Mouse (Mus musculus) lung, embryonic 15.5 days (tissue): ENCODE measurements around the gene Slc22a8. TPM values are rescaled to one million over a fixed set of nuclear protein-coding genes. Genes with fewer than 3 reads are reported as not detected.

Experiments
- ATAC-seq: fragments of 200-750 bp; cut with Nextera tagmentation; 2 replicates; pipeline ENCODE4 v1.8.0; 2017; ENCODE audit warnings: moderate number of reproducible peaks, borderline replicate concordance; ENCODE audit not compliant: low FRiP score, low TSS enrichment; ENCODE audit errors: extremely low read depth
- H3K27ac ChIP-seq: fragments of 300-500 bp; sonication (generic); 2 replicates; pipeline ENCODE4 v1.5.1; 2015; ENCODE audit warnings: moderate library complexity, mild to moderate bottlenecking, inconsistent platforms
- H3K27me3 ChIP-seq: fragments of 300-500 bp; sonication (generic); 2 replicates; pipeline ENCODE4 v1.6.1; 2015; ENCODE audit warnings: inconsistent platforms
- H3K36me3 ChIP-seq: fragments of 300-500 bp; sonication (generic); 2 replicates; pipeline ENCODE4 v1.6.1; 2015; ENCODE audit warnings: inconsistent platforms
- H3K4me1 ChIP-seq: fragments of 300-500 bp; sonication (generic); 2 replicates; pipeline ENCODE4 v1.6.1; 2015; ENCODE audit warnings: inconsistent platforms
- H3K4me2 ChIP-seq: fragments of 300-500 bp; sonication (generic); 2 replicates; pipeline ENCODE4 v1.6.1; 2015; ENCODE audit warnings: inconsistent platforms, mild to moderate bottlenecking, moderate library complexity
- H3K4me3 ChIP-seq: fragments of 300-500 bp; sonication (generic); 2 replicates; pipeline ENCODE4 v1.5.1; 2015; ENCODE audit warnings: mild to moderate bottlenecking, inconsistent platforms
- H3K9ac ChIP-seq: fragments of 300-500 bp; sonication (generic); 2 replicates; pipeline ENCODE4 v1.6.1; 2015; ENCODE audit warnings: inconsistent platforms
- H3K9me3 ChIP-seq: fragments of 300-500 bp; sonication (generic); 2 replicates; pipeline ENCODE4 v1.6.1; 2016; ENCODE audit warnings: inconsistent platforms
- WGBS: fragments of 180-500 bp; shearing (Covaris S2); methylation state at CpG from one replicate; pipeline ENCODE4 v1.1.7; 2015; 5-methylcytosine and 5-hydroxymethylcytosine counted together
- polyA plus RNA-seq: library from polyadenylated mRNA; unstranded; fragments of >200 nt; fragmentation: Nextera tagmentation; extraction: Ambion mirVana; gene quantifications from 2 replicates; pipeline ENCODE4 v1.2.1, GENCODE M21; 2015

Slc22a8 gene
- polyA plus RNA-seq, 1 experiment from 2014 or later, result 0.09 TPM

DNA sequence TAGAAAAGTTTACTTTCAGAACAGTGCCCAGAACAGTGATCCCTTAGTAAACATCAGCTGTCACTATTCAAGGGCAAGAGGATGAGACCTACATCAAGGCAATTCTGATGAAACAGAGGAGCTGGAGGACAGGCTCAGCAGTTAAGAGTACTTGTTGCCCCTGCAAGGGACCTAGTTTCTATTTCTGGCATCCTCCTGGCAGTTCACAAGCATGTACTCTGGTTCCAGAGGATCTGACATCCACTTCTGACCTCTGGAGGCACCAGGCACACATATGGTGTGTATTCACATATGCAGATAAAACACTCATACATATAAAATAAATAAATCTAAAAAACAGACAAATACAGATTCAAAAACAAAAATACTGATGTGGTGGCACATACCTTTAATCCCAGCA is 10.9 kb downstream of the Slc22a8 start:
- H3K4me3 ChIP-seq, result no peak overlapping the region
- no peaks in the 10 kb centered on the region for H3K9me3 ChIP-seq
- no peaks in the 10 kb centered on the region for H3K4me1 ChIP-seq
- no peak for ATAC-seq
- H3K4me2 ChIP-seq, result no peak overlapping the region
- H3K27me3 ChIP-seq, result no peaks in the 10 kb centered on the region
- no peak overlapping the region for H3K9ac ChIP-seq
- no peaks in the 10 kb centered on the region for H3K36me3 ChIP-seq
- H3K27ac ChIP-seq, result no peak overlapping the region

DNA sequence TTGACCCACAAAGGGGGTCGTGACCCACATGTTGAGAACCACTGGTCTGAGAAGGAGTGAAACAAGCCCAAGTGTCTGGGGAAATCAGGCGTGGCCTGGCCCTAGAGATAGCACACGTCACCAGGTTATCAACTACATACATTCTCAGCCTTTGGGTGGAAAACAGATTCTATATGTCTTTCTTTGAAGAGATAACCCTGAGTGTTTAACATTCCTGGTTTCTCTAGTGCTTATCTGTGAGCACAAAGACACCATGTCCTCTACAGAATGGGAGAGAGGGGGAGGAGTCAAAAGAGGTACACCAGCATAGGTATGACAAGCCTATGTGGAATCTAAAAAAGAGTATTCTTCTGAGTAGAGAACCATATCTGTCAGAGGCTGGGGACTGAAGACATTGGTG is 11.9 kb downstream of the Slc22a8 start:
- H3K9ac ChIP-seq, result no peak overlapping the region
- no peak overlapping the region for H3K4me2 ChIP-seq
- WGBS, result 44% methylated on average over 3 of the region's 3 CpGs
- no peak overlapping the region for H3K4me3 ChIP-seq
- H3K27ac ChIP-seq, result no peak overlapping the region
- H3K9me3 ChIP-seq, result no peaks in the 10 kb centered on the region
- H3K27me3 ChIP-seq, result no peaks in the 10 kb centered on the region
- no peaks in the 10 kb centered on the region for H3K36me3 ChIP-seq
- ATAC-seq, result no peak
- H3K4me1 ChIP-seq, result no peaks in the 10 kb centered on the region

DNA sequence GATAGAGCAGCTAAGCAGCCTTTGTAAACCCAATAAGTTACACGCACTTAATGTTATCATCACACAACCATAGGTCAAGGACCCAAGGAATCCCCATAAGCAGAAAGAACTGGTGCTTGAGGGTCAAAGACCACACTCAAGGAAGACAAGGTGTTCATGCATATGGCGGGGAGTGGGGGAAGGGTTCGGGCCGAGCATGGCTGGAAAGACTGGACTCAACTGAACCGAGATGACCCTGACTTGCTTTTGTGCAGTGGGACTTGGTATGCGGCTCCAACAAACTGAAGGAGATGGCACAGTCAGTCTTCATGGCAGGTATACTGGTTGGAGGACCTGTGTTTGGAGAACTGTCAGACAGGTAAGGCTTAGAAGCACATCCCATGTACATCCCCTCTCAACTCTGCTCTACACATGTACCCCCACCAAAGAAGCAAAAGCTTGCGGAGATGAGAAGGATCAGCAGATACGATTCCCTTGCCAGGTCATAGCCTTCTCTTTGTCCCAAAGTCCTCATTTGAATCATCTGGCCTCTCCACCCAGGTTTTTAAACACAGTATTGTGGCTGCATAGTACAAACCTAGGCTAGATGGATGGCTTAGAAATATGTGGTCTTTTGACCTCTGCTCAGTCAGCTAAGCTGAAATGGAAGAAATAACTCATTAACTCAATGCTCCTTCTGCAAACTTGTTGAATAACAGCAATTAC is 13.6 kb downstream of the Slc22a8 start:
- Histone ChIP-seq H3K9ac (no peak overlapping the region), H3K27ac (no peak overlapping the region)
- WGBS, result 87% methylated on average over 8 of the region's 8 CpGs

DNA sequence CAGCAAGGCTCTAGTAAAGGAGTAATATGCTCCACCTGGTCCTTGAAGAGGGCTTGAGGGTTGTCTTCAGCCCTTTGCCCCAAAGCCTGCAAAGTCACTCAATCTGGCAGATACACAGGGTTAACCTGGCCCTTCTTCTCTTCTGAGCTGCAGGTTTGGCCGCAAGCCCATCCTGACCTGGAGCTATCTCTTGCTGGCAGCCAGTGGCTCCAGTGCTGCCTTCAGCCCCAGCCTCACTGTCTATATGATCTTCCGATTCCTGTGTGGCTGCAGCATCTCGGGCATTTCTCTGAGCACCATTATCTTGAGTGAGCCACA is 14.1 kb downstream of the Slc22a8 start:
- ATAC-seq, result no peak
- Histone ChIP-seq H3K4me1 (no peaks in the 10 kb centered on the region), H3K4me2 (no peak overlapping the region), H3K27me3 (no peaks in the 10 kb centered on the region), H3K4me3 (no peak overlapping the region), H3K36me3 (no peaks in the 10 kb centered on the region), H3K9ac (no peak overlapping the region), H3K9me3 (no peaks in the 10 kb centered on the region), H3K27ac (no peak overlapping the region)
- WGBS, result 66% methylated on average over 3 of the region's 3 CpGs

More for the DNA sequence above, 13.6 kb downstream of the Slc22a8 start:
- no peak for ATAC-seq
- Histone ChIP-seq H3K4me2 (no peak overlapping the region), H3K9me3 (no peaks in the 10 kb centered on the region), H3K36me3 (no peaks in the 10 kb centered on the region), H3K27me3 (no peaks in the 10 kb centered on the region), H3K4me1 (no peaks in the 10 kb centered on the region), H3K4me3 (no peak overlapping the region)

DNA sequence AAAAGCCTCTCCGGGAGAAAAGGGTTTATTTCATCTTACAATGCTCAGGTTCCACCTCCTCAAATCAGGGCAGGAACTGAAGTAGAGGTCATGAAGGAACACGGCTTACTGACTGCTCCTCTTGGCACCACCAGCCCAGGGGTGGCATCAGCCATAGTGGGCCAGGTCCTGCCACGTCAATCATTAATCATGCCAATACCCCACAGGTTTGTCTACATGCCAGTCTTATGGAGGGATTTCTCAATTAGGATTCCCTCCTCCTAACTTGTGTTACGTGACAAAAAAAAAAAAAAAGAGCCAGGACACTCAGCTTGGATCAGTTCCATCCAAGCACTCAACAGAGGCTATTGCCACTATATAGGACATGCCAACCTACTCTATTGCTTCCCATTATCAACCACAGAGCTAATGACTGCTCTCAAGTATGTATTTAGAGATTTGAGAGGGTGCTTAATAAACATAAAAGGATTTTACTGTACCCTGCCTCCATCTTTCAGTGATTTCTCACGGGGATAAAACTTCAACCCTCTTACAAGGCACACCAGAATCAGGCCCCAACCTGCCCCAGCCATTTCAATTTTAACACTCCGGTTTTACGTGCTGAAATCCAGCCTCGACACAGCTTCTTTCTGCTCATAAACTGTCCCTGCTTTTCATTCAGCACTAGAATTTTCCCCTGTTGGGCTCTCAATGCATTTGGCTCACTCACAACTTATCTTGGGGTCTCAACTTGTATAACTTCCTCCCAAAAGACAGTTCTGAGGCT is 20.5 kb downstream of the Slc22a8 start:
- Histone ChIP-seq H3K4me1 (no peaks in the 10 kb centered on the region), H3K9me3 (no peaks in the 10 kb centered on the region), H3K27ac (no peak overlapping the region), H3K36me3 (no peaks in the 10 kb centered on the region), H3K9ac (no peak overlapping the region), H3K4me2 (no peak overlapping the region), H3K27me3 (peaks cover 3% of the 10 kb centered on the region; the same call in 1 of the 2 replicates), H3K4me3 (no peak overlapping the region)
- 64% methylated on average over 8 of the region's 8 CpGs for WGBS
- no peak for ATAC-seq

DNA sequence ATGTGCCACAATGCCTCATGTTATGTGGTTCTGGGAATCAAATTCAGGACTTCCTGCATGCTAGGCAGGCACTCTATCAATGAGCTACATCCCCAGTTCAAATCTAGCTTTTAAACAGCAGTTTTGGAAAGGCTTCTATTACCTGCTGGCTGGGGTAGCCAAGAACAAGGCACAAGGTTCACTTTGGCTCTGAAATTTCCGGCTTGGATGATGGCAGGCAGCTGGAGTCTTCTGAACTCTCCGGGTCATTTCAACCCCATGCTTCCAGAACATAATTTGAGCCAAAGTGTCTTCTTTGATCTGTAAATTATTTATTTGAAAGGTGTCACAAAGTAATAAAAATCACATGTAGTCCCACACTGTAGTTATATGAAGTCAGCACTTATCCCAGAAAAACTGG is 22.1 kb downstream of the Slc22a8 start:
- no peak for ATAC-seq
- H3K4me1 ChIP-seq, result no peaks in the 10 kb centered on the region
- H3K36me3 ChIP-seq, result no peaks in the 10 kb centered on the region
- H3K27ac ChIP-seq, result no peak overlapping the region
- no peaks in the 10 kb centered on the region for H3K9me3 ChIP-seq
- H3K9ac ChIP-seq, result no peak overlapping the region
- no peak overlapping the region for H3K4me2 ChIP-seq
- H3K27me3 ChIP-seq, result peaks cover 3% of the 10 kb centered on the region; the same call in 1 of the 2 replicates
- WGBS, result 80% methylated on average over 2 of the region's 2 CpGs
- H3K4me3 ChIP-seq, result no peak overlapping the region

DNA sequence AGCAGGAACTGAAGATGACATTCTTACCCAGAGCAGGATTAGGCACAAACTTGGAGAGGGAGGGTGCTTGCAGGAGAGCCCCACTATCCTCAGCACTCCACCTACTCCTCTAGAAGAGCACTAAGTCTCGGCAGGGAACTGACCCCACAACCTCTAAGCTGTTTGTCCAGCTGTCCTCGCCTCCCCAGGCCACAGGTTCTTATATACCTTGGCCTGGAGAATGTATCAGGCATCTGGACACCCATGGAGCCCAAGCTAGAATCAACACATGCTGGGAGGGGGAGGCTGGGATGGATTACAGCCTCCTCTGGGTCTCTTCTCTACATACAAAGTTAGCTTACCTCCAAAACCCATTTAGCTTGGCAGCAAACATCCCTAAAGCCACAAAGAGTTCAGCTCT is 23.3 kb downstream of the Slc22a8 start:
- 23% methylated on average over 2 of the region's 2 CpGs for WGBS
- ATAC-seq, result no peak

DNA sequence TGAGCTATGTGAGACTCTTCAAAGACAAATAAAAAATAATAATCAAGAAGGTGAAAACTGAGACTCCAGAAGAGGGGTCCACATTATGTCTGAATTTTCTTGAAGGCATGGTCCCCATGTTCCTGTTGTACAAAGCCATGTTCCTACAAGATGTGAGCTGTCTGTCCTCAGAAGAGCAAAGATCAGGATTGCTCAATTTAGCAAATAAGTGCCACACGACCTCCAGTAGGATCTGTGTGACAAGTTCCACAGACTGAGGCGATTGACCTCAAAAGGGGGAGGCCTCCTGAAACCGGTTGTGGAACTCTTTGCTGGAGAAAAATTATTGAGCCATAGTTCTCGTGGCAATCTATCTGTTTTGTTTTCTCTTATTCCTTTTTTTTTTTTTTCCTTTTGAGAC is 25.3 kb downstream of the Slc22a8 start:
- Histone ChIP-seq H3K9ac (no peak overlapping the region), H3K4me3 (no peak overlapping the region), H3K4me2 (no peak overlapping the region), H3K27me3 (peaks cover 3% of the 10 kb centered on the region; the same call in 1 of the 2 replicates), H3K9me3 (no peaks in the 10 kb centered on the region), H3K36me3 (no peaks in the 10 kb centered on the region), H3K4me1 (no peaks in the 10 kb centered on the region), H3K27ac (no peak overlapping the region)
- ATAC-seq, result no peak
- WGBS, result 46% methylated on average over 4 of the region's 4 CpGs

More for the DNA sequence above, 23.3 kb downstream of the Slc22a8 start:
- H3K4me2 ChIP-seq, result no peak overlapping the region
- no peak overlapping the region for H3K4me3 ChIP-seq
- no peak overlapping the region for H3K9ac ChIP-seq
- no peaks in the 10 kb centered on the region for H3K9me3 ChIP-seq
- H3K27ac ChIP-seq, result no peak overlapping the region
- H3K4me1 ChIP-seq, result no peaks in the 10 kb centered on the region
- H3K36me3 ChIP-seq, result no peaks in the 10 kb centered on the region
- H3K27me3 ChIP-seq, result peaks cover 3% of the 10 kb centered on the region; the same call in 1 of the 2 replicates

DNA sequence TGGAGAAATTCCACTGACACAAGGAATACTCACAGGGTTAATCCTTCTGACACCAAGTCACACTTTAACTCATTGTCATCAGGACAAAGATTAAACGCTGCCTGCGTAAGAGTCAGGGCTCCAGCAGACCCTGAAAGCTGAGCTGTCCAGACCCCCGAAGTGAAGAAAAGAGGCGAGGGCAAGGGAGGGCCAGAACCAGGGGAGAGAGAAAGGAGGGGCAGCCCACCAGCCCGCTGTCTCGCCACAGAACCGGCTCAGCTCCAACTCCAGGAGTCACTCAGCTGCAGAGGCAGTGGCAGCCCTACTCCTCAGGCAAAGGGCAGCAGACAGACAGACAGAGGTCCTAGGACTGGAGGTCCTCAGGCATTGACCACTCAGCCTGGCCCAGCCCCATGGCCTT is 26.9 kb downstream of the Slc22a8 start, which contains the start of gene Slc22a6:
Gene Slc22a6, plus strand, starts transcription at position 136 of the 400 bp plus-strand sequence.
- H3K4me3 ChIP-seq, result no peak within 1 kb of the TSS
- no peak within 1 kb of the TSS for H3K27ac ChIP-seq
- peaks cover 3% of the 10 kb centered on the region; the same call in 1 of the 2 replicates for H3K27me3 ChIP-seq
- ATAC-seq, result no peak
- 24% methylated on average over 7 of the region's 7 CpGs for whole genome bisulfite sequencing
- H3K36me3 ChIP-seq, result no peaks in the 10 kb centered on the region
- H3K9me3 ChIP-seq, result no peaks in the 10 kb centered on the region
- no peaks in the 10 kb centered on the region for H3K4me1 ChIP-seq
- no peak within 1 kb of the TSS for H3K4me2 ChIP-seq
- no peak within 1 kb of the TSS for H3K9ac ChIP-seq

DNA sequence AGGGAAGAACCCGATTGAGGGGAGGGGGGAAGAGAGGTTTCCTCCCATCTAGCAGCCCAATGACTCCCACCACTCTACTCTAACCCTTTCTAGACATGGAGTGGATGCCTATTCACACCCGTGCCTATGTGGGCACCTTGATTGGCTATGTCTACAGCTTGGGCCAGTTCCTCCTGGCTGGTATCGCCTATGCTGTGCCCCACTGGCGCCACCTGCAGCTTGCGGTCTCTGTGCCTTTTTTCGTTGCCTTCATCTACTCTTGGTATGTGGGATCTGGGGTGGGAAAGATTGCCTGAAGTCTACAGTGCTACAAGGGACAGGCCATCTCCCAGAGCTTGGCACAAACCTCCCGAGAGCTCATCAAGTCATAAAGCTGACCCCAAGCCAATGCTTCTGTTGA is 30.0 kb downstream of the Slc22a8 start:
- Histone ChIP-seq H3K4me1 (no peaks in the 10 kb centered on the region), H3K27me3 (no peaks in the 10 kb centered on the region), H3K9me3 (no peaks in the 10 kb centered on the region), H3K4me3 (no peak overlapping the region), H3K9ac (no peak overlapping the region), H3K27ac (no peak overlapping the region), H3K36me3 (no peaks in the 10 kb centered on the region), H3K4me2 (no peak overlapping the region)
- WGBS, result 85% methylated on average over 7 of the region's 7 CpGs
- no peak for ATAC-seq

DNA sequence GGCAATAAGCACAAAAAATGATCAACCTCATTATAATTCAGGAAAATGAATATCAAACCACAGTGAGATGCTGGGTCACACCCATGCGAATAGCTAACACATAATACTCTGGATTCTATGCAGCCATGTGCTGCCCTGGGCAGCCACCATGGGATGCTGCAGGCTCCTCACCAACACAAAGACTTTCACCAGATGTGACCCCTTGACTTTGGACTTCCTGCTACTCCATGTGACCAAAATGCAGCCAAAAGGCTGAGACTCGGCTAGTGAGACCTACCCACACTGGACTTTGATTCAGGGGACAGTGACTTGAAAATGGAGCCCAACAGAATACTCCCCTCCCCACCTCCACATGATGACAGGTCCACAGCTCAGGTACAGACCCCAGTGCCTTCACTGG is 39.2 kb downstream of the Slc22a8 start:
- Histone ChIP-seq H3K36me3 (no peaks in the 10 kb centered on the region), H3K4me3 (no peak overlapping the region), H3K4me1 (no peaks in the 10 kb centered on the region), H3K27ac (no peak overlapping the region), H3K9ac (no peak overlapping the region), H3K27me3 (no peaks in the 10 kb centered on the region), H3K4me2 (no peak overlapping the region), H3K9me3 (no peaks in the 10 kb centered on the region)
- ATAC-seq, result no peak
- 66% methylated on average over 2 of the region's 2 CpGs for WGBS

DNA sequence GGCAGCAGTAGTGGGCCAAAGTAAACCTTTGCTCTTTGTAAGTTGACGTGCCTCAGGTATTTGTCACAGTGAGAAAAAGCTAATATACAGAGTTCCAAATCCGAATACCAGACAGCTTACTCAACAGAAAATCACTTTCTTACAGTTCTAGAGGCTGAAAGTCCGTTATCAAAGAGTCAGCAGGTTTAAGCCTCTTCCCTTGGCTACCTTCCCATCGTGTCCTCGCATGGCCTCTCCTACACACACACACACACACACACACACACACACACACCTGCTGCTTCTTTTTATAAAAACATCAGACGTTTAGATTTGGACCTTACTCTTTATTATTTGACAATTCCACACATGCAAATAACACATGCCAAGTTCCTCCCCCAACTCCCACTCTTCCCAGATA is 39.8 kb downstream of the Slc22a8 start:
- no peak for ATAC-seq
- Histone ChIP-seq H3K4me3 (no peak overlapping the region), H3K9me3 (no peaks in the 10 kb centered on the region), H3K27ac (no peak overlapping the region), H3K27me3 (no peaks in the 10 kb centered on the region), H3K4me1 (no peaks in the 10 kb centered on the region), H3K36me3 (no peaks in the 10 kb centered on the region), H3K9ac (no peak overlapping the region), H3K4me2 (no peak overlapping the region)
- 57% methylated on average over 6 of the region's 6 CpGs for WGBS
